Mouse (Mus musculus) heart, embryonic 13.5 days (tissue): ENCODE results near the gene Mlh3. TPM values are rescaled to one million over a fixed set of nuclear protein-coding genes. Genes with fewer than 3 reads are reported as not detected.
A peak's percentile ranks its signal among the peaks of the same experiment; 100 is the strongest.

ENCODE experiments used
- ATAC-seq: fragments of 200-750 bp; cut with Nextera tagmentation; 2 replicates; pipeline ENCODE4 v1.8.0; 2017; ENCODE audit warnings: moderate TSS enrichment; ENCODE audit not compliant: insufficient number of reproducible peaks, low FRiP score, low TSS enrichment; ENCODE audit errors: extremely low read depth
- H3K27ac ChIP-seq: fragments of 300-500 bp; sonication (generic); replicated peaks from 2 replicates; pipeline ENCODE4 v1.5.1; 2015; ENCODE audit warnings: moderate library complexity, mild to moderate bottlenecking, inconsistent platforms
- H3K27me3 ChIP-seq: fragments of 300-500 bp; sonication (generic); replicated peaks from 2 replicates; pipeline ENCODE4 v1.6.1; 2015; ENCODE audit warnings: mild to moderate bottlenecking, inconsistent platforms
- H3K36me3 ChIP-seq: fragments of 300-500 bp; sonication (generic); 2 replicates; pipeline ENCODE4 v1.6.1; 2015; ENCODE audit warnings: mild to moderate bottlenecking, inconsistent platforms
- H3K4me1 ChIP-seq: fragments of 300-500 bp; sonication (generic); 2 replicates; pipeline ENCODE4 v1.6.1; 2015; ENCODE audit warnings: inconsistent platforms
- H3K4me2 ChIP-seq: fragments of 300-500 bp; sonication (generic); 2 replicates; pipeline ENCODE4 v1.6.1; 2015; ENCODE audit warnings: inconsistent platforms, mild to moderate bottlenecking, moderate library complexity
- H3K4me3 ChIP-seq: fragments of 300-500 bp; sonication (generic); 2 replicates; pipeline ENCODE4 v1.5.1; 2015; ENCODE audit warnings: moderate library complexity, mild to moderate bottlenecking, inconsistent platforms
- H3K9ac ChIP-seq: fragments of 300-500 bp; sonication (generic); 2 replicates; pipeline ENCODE4 v1.6.1; 2015; ENCODE audit warnings: inconsistent platforms, mild to moderate bottlenecking, moderate library complexity
- H3K9me3 ChIP-seq: fragments of 300-500 bp; sonication (generic); 2 replicates; pipeline ENCODE4 v1.6.1; 2016; ENCODE audit warnings: inconsistent platforms
- WGBS: fragments of 180-500 bp; shearing (Covaris S2); methylation state at CpG from one replicate; pipeline ENCODE4 v1.1.7; 2015; ENCODE audit warnings: mixed read lengths; 5-methylcytosine and 5-hydroxymethylcytosine counted together
- polyA plus RNA-seq: library from polyadenylated mRNA; unstranded; fragments of >200 nt; fragmentation: Nextera tagmentation; extraction: Ambion mirVana; gene quantifications from 2 replicates; pipeline ENCODE4 v1.2.1, GENCODE M21; 2015

Mlh3 gene
- polyA plus RNA-seq, 1 experiment from 2014 or later: 5.0 TPM

DNA sequence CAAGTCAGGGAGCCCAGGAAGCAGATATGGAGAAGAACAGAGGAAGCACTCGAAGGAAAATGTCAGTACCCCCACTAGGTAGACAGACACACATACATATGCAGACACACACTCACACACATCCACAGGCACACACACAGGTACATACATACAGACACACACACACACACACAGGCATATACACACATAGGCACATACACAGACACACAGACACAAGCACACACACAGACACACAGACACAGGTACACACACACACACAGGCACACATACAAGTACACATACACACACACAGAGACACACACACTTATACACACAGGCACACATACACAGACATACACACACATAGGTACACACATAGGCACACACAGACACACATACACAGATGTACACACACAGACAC lies 70.4 kb downstream of the Mlh3 start:
- no peaks in the 10 kb centered on the region for H3K36me3 ChIP-seq
- no peak overlapping the region for H3K4me2 ChIP-seq
- peaks cover 14% of the 10 kb centered on the region; the same call in 1 of the 2 replicates for H3K27me3 ChIP-seq
- H3K27ac ChIP-seq: no peak overlapping the region
- no peak overlapping the region for H3K4me3 ChIP-seq
- no peaks in the 10 kb centered on the region for H3K9me3 ChIP-seq
- no peak overlapping the region for H3K9ac ChIP-seq
- WGBS: 52% methylated on average over 1 of the region's 1 CpGs
- no peak for ATAC-seq
- H3K4me1 ChIP-seq: peaks cover 56% of the 10 kb centered on the region

DNA sequence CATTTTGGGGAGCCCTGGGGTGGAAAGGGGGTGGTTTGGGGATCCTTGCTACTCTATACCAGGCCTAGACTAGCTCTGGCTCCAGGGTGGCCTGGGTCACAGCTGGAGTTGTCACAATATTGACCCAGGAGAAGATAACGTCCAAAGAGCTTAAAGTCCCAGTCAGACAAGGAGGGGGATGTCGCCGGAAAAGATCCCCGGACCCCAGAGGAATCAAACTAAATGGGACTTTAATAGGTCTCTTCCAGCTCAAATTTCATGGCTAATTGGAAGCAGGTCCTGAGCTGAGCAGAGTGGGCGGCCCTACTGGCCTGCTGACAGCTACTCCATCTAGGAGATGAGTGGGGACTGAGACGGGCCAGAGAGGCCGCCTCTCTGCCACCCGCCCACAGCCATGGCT lies 72.5 kb downstream of the Mlh3 start:
- H3K4me1 ChIP-seq: peaks cover 69% of the 10 kb centered on the region
- no peak overlapping the region for H3K27ac ChIP-seq
- H3K27me3 ChIP-seq: peaks cover 22% of the 10 kb centered on the region
- no peak overlapping the region for H3K9ac ChIP-seq
- no peak overlapping the region for H3K4me3 ChIP-seq
- H3K9me3 ChIP-seq: no peaks in the 10 kb centered on the region
- H3K36me3 ChIP-seq: no peaks in the 10 kb centered on the region
- 31% methylated on average over 8 of the region's 8 CpGs for WGBS
- H3K4me2 ChIP-seq: no peak overlapping the region
- no peak for ATAC-seq

DNA sequence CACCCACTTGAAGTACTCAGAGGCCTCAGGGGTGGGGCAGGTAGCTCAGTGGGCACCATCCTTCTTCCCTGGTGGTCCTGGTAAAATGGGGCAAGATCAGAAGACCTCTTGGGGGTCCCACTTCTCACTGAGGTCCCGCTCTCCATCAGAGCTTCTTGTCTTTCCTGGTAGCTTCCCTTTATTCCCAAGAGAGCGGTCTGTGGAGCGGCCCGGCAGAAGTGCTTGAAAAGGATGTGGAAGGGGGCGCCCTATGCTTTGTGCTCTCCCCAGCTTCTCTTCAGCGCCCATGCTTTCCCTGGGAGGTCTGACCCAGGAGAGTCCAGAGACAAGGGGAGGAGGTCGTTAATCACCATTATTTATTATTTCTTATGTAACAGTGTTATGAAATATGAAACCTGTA lies 73.0 kb downstream of the Mlh3 start:
- ATAC-seq: no peak
- Histone ChIP-seq H3K4me2 (no peak overlapping the region), H3K9me3 (no peaks in the 10 kb centered on the region), H3K27ac (no peak overlapping the region), H3K27me3 (peaks cover 24% of the 10 kb centered on the region), H3K36me3 (no peaks in the 10 kb centered on the region), H3K4me3 (no peak overlapping the region), H3K4me1 (peaks cover 74% of the 10 kb centered on the region), H3K9ac (no peak overlapping the region)
- WGBS: 77% methylated on average over 7 of the region's 7 CpGs

DNA sequence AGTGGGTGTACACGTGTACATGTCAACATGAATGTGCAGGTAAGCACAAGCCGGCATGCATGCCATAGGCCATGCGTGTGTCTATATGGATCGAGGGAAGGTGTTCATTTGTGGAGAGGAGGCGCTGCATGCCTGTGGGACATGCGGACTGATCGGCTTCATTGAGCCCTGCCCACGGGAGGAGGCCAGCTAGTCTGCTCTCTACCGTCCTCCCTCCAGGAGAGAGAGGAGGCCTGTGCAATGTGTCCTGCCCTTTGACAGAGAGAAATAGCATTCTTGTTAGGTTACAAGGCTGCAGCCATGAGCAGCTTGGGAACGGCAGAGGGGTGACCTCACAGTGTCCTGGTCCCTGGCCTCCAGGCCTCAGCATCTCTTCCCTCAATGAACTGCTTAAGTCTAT lies 74.2 kb downstream of the Mlh3 start:
- peak; percentile 11; the same call in 1 of the 2 replicates for ATAC-seq
- H3K4me1 ChIP-seq: peaks cover 66% of the 10 kb centered on the region
- H3K27ac ChIP-seq: no peak overlapping the region
- no peaks in the 10 kb centered on the region for H3K36me3 ChIP-seq
- no peak overlapping the region for H3K4me2 ChIP-seq
- H3K4me3 ChIP-seq: no peak overlapping the region
- H3K9me3 ChIP-seq: no peaks in the 10 kb centered on the region
- H3K27me3 ChIP-seq: peaks cover 24% of the 10 kb centered on the region
- WGBS: 66% methylated on average over 10 of the region's 10 CpGs
- no peak overlapping the region for H3K9ac ChIP-seq

DNA sequence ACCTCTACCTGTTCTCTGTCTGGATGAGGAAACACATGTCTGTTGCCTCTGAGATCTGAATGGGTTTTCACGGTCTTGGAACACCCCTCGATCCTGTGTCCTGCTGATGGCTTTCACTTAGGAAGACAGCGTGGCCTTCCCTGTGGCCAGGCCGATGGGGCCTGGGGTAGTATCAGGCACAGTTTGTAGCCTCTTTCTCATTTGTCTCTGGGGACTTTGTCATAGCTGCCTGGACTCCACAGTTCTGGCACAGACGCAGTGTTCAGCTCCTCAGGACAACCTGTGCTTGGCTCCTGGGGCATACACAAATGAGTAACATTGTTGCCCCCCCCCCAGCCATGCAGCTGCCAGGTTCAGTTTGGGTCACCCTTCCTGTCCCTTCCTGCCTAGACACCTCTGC lies 75.3 kb downstream of the Mlh3 start:
- Histone ChIP-seq H3K27ac (peak overlapping the region; percentile 20; the same call in 1 of the 2 replicates), H3K36me3 (no peaks in the 10 kb centered on the region), H3K4me1 (peaks cover 60% of the 10 kb centered on the region), H3K9me3 (no peaks in the 10 kb centered on the region), H3K4me2 (0 out of 2 replicates have a peak overlapping the region, but pooled peaks have one; percentile 2), H3K27me3 (peaks cover 24% of the 10 kb centered on the region), H3K9ac (no peak overlapping the region), H3K4me3 (no peak overlapping the region)
- no peak for ATAC-seq
- WGBS: 68% methylated on average over 5 of the region's 5 CpGs

DNA sequence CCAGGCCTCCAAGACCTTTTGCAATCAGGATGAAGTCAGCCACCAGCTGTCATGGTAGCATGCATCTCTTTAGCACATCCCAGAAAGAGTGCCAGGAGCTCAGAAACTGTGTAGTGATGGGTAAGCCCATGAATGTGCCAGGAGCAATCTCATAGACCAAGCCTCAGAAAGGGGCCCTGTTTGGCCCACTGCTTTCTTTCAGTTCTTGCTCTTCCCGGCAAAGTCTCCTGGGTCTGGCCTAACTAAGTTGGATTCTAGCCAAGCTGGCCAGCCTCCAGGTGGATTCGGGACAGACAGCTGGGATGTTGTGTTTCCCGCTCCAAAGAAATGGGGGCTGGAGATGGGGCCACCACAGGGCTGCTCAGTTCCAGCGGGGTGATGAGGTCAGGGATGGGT lies 75.8 kb downstream of the Mlh3 start:
- peaks cover 19% of the 10 kb centered on the region for H3K27me3 ChIP-seq
- 13% methylated on average over 4 of the region's 4 CpGs for whole genome bisulfite sequencing
- H3K9me3 ChIP-seq: no peaks in the 10 kb centered on the region
- H3K4me3 ChIP-seq: no peak overlapping the region
- peak overlapping the region; percentile 2; the same call in 1 of the 2 replicates for H3K4me2 ChIP-seq
- ATAC-seq: no peak
- no peak overlapping the region for H3K9ac ChIP-seq
- no peaks in the 10 kb centered on the region for H3K36me3 ChIP-seq
- peak overlapping the region; percentile 45 for H3K27ac ChIP-seq
- peaks cover 60% of the 10 kb centered on the region for H3K4me1 ChIP-seq

DNA sequence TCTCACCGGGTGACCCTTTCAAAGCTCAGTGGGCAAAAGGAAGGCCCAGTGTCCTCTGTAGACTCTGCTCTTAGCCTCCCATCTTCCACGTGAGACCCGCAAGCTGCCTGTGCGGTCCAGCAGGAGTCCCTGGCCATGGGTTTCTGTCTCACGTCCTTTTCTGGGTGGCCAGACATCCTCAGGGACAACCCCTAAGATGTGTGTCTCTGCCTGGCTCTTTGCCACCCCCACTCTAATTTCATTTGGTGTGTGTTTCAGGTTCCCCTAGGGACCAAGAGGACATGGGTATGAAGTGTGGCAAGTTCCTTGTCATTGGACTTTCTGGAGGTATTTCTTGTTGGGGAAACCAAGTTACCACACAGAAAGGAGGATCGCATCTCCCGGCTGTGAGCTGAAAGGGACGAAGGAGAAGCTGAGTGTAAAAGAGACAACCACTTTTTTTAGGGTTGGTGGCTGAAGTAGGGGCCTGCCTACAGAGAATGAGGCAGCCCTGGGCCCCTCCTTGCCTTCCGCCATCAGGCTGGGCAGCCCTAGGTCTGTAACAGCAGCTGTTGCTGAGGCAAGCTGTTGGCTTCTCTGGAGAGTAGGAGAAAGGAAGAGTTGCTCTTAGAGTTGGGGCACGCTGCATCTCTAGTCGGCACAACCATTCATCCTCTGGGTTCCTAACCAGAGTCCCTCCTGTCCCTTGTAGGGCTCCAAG lies 76.3 kb downstream of the Mlh3 start:
- no peak overlapping the region for H3K4me3 ChIP-seq
- H3K27ac ChIP-seq: peak overlapping the region; percentile 45

DNA sequence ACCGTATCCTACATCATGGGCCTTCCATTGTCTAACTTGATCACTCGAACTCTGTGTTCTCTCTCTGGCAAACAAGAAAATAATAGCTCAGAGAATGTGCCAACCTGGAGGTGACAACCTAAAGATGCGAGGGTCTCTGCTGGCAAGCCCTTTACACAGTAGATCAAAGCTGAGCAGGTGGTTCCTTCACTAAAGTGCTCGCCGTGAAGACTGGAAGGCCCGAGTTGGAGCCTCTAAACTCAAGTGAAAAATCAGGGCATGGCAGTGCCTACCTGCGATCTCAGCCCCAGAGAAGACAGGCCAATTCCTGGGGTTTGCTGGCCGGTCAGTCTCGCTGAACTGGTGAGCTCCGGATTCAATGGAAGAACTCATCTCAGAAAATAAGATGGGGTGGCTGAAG lies 77.3 kb downstream of the Mlh3 start:
- H3K4me2 ChIP-seq: no peak overlapping the region
- no peak overlapping the region for H3K4me3 ChIP-seq
- WGBS: 82% methylated on average over 10 of the region's 10 CpGs
- H3K27me3 ChIP-seq: peaks cover 12% of the 10 kb centered on the region
- no peak overlapping the region for H3K27ac ChIP-seq
- ATAC-seq: no peak
- H3K9me3 ChIP-seq: 0 out of 2 replicates have a peak, but pooled peaks cover 4% of the 10 kb centered on the region
- no peak overlapping the region for H3K9ac ChIP-seq
- H3K36me3 ChIP-seq: no peaks in the 10 kb centered on the region
- H3K4me1 ChIP-seq: peaks cover 57% of the 10 kb centered on the region

More for the DNA sequence above, 76.3 kb downstream of the Mlh3 start:
- H3K4me1 ChIP-seq: peaks cover 60% of the 10 kb centered on the region
- H3K9ac ChIP-seq: no peak overlapping the region
- 0 out of 2 replicates have a peak overlapping the region, but pooled peaks have one; percentile 2 for H3K4me2 ChIP-seq
- no peaks in the 10 kb centered on the region for H3K36me3 ChIP-seq
- H3K27me3 ChIP-seq: peaks cover 14% of the 10 kb centered on the region
- ATAC-seq: no peak
- 84% methylated on average over 11 of the region's 11 CpGs for WGBS
- H3K9me3 ChIP-seq: 0 out of 2 replicates have a peak, but pooled peaks cover 4% of the 10 kb centered on the region

DNA sequence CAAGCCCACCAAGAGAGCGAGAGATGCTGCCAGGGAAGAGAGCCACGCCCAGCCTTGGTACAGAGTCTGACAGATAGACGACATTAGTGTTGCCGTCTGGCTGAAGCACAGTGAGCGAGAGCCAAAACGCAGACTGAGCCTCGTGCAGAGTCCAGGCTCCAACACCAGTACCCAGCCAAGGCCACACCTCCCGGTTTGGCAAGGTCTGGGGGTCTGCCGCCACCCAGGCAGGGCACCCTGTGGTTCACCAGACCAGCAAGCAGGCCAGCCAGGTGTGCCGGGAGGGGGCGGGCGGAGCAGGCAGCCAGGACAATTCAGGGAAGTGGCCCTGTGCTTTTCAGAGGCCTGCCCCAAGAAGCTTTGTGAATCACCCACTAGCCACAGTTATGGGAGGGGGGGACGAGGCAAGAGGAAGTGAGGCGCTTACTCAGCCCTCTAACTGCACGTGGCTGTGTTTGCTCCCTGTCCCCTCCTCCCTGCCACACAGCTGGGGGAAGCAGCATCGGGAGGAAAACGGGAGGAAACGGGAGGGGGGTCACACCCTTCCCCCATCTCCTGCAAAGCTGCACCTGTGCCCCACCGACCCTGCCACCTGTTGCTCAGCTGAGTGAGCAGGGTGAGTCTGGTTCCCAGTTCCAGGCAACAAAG lies 77.8 kb downstream of the Mlh3 start:
- Histone ChIP-seq H3K27ac (no peak overlapping the region), H3K4me1 (peaks cover 51% of the 10 kb centered on the region), H3K36me3 (no peaks in the 10 kb centered on the region), H3K9me3 (0 out of 2 replicates have a peak, but pooled peaks cover 4% of the 10 kb centered on the region), H3K4me2 (no peak overlapping the region), H3K4me3 (no peak overlapping the region), H3K27me3 (peaks cover 12% of the 10 kb centered on the region), H3K9ac (peak overlapping the region; percentile 40; the same call in 1 of the 2 replicates)
- ATAC-seq: no peak
- 31% methylated on average over 19 of the region's 19 CpGs for WGBS

DNA sequence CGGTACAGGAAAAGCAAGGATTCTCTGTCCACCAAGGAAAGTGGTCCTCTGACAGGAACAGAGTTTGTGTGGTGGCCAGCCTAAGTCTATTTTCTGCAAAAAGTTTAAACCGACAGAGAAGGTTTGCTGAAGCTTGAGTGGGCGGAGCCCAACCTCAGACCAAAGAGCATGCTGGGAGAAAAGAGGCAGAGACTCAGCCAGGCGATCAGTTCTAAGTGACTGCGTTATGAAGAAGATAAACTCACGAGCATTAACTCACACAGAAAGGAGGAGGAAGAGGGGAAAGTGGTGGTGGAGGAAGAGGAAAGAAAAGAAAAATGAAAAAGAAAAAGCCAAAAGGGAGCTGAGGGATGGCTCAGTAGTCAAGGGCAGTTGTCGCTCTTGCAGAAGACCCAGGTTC lies 80.1 kb downstream of the Mlh3 start:
- Histone ChIP-seq H3K9ac (no peak overlapping the region), H3K27ac (no peak overlapping the region), H3K4me2 (no peak overlapping the region), H3K36me3 (no peaks in the 10 kb centered on the region), H3K4me1 (peaks cover 41% of the 10 kb centered on the region), H3K27me3 (peaks cover 10% of the 10 kb centered on the region), H3K4me3 (no peak overlapping the region), H3K9me3 (0 out of 2 replicates have a peak, but pooled peaks cover 4% of the 10 kb centered on the region)
- 71% methylated on average over 7 of the region's 7 CpGs for WGBS
- no peak for ATAC-seq

DNA sequence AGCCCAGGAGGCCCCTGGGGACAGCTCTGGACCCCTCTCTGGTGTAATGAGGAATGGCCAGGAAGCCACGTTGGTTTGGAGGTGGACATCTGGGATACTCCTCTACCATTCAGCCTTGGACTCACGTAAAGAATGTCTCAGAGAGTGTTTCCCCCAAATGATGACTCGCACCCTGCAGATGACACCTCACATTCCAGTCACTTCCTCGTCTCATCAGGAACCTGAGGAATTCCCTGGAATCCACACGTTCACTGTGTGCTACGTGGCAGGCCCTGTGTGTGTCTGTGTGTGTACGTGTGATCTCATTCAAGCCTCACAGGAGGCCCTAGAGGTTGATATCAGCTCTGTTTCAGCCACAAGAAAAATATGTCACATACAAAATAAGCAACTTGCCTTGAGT lies 84.0 kb downstream of the Mlh3 start:
- H3K9me3 ChIP-seq: 0 out of 2 replicates have a peak, but pooled peaks cover 4% of the 10 kb centered on the region
- H3K9ac ChIP-seq: no peak overlapping the region
- peaks cover 15% of the 10 kb centered on the region for H3K27me3 ChIP-seq
- H3K4me2 ChIP-seq: no peak overlapping the region
- H3K27ac ChIP-seq: peak overlapping the region; percentile 68
- WGBS: 40% methylated on average over 7 of the region's 7 CpGs
- no peaks in the 10 kb centered on the region for H3K36me3 ChIP-seq
- ATAC-seq: no peak
- H3K4me1 ChIP-seq: peaks cover 28% of the 10 kb centered on the region
- no peak overlapping the region for H3K4me3 ChIP-seq
